Mouse (Mus musculus): ENCODE data around the gene Cacnb1. TPM values are rescaled to one million over a fixed set of nuclear protein-coding genes. Genes with fewer than 3 reads are reported as not detected.

Gene Cacnb1
- polyA plus RNA-seq, 1 experiment: 5.2 TPM

- TF ChIP-seq CTCF (IDR thresholded peaks at IDR 0.05; ENCODE audit: low read depth, low read length) (no peak), POLR2A (IDR thresholded peaks at IDR 0.05; ENCODE audit: insufficient read depth, low read length) (no peak), EP300 (IDR thresholded peaks at IDR 0.05; ENCODE audit: insufficient read depth, low read depth, low read length) (no peak)
- H3K27ac ChIP-seq (ENCODE audit: insufficient read depth, low read length): 0 out of 2 replicates have a peak overlapping the region, but pooled peaks have one; percentile 33
Measured at GRCm38 (mm10) chr11:97958641-97959299, 64.1 kb downstream of the Cacnb1 start.

GRCm38 (mm10) chr11:97956905-97957560 lies 65.8 kb downstream of the Cacnb1 start:
- Histone ChIP-seq H3K36me3 (ENCODE audit: control insufficient read depth, insufficient read depth, low read length, poor library complexity, severe bottlenecking) (no peaks in the 10 kb centered on the region), H3K9me3 (replicated peaks; ENCODE audit: control insufficient read depth, insufficient read depth, low read length, poor library complexity, severe bottlenecking) (no peaks in the 10 kb centered on the region), H3K27me3 (ENCODE audit: control insufficient read depth, insufficient read depth, low read length, poor library complexity, severe bottlenecking) (no peaks in the 10 kb centered on the region), H3K4me3 (ENCODE audit: low read depth, low read length) (no peak overlapping the region), H3K27ac (ENCODE audit: insufficient read depth, low read length) (no peak overlapping the region), H3K4me1 (ENCODE audit: control insufficient read depth, insufficient read depth, low read length) (peaks cover 12% of the 10 kb centered on the region), H3K9ac (ENCODE audit: low read depth, poor library complexity, severe bottlenecking) (no peak overlapping the region)
- no peak for TF ChIP-seq CTCF (IDR thresholded peaks at IDR 0.05; ENCODE audit: low read depth, low read length)
- no peak for TF ChIP-seq EP300 (IDR thresholded peaks at IDR 0.05; ENCODE audit: insufficient read depth, low read depth, low read length)
- TF ChIP-seq POLR2A (IDR thresholded peaks at IDR 0.05; ENCODE audit: insufficient read depth, low read length): no peak

More at GRCm38 (mm10) chr11:97958641-97959299, 64.1 kb downstream of the Cacnb1 start:
- peaks cover 9% of the 10 kb centered on the region for H3K4me1 ChIP-seq (ENCODE audit: control insufficient read depth, insufficient read depth, low read length)
- no peaks in the 10 kb centered on the region for H3K27me3 ChIP-seq (ENCODE audit: control insufficient read depth, insufficient read depth, low read length, poor library complexity, severe bottlenecking)
- no peak overlapping the region for H3K4me3 ChIP-seq (ENCODE audit: low read depth, low read length)
- no peaks in the 10 kb centered on the region for H3K36me3 ChIP-seq (ENCODE audit: control insufficient read depth, insufficient read depth, low read length, poor library complexity, severe bottlenecking)
- no peaks in the 10 kb centered on the region for H3K9me3 ChIP-seq (replicated peaks; ENCODE audit: control insufficient read depth, insufficient read depth, low read length, poor library complexity, severe bottlenecking)
- H3K9ac ChIP-seq (ENCODE audit: low read depth, poor library complexity, severe bottlenecking): no peak overlapping the region

GRCm38 (mm10) chr11:97955915-97956314 lies 66.9 kb downstream of the Cacnb1 start:
- no peaks in the 10 kb centered on the region for H3K27me3 ChIP-seq (ENCODE audit: control insufficient read depth, insufficient read depth, low read length, poor library complexity, severe bottlenecking)
- no peak overlapping the region for H3K4me3 ChIP-seq (ENCODE audit: low read depth, low read length)
- no peaks in the 10 kb centered on the region for H3K36me3 ChIP-seq (ENCODE audit: control insufficient read depth, insufficient read depth, low read length, poor library complexity, severe bottlenecking)
- H3K9ac ChIP-seq (ENCODE audit: low read depth, poor library complexity, severe bottlenecking): no peak overlapping the region
- no peak for TF ChIP-seq POLR2A (IDR thresholded peaks at IDR 0.05; ENCODE audit: insufficient read depth, low read length)
- no peak for TF ChIP-seq EP300 (IDR thresholded peaks at IDR 0.05; ENCODE audit: insufficient read depth, low read depth, low read length)
- TF ChIP-seq CTCF (IDR thresholded peaks at IDR 0.05; ENCODE audit: low read depth, low read length): no peak
- no peak overlapping the region for H3K27ac ChIP-seq (ENCODE audit: insufficient read depth, low read length)
- H3K4me1 ChIP-seq (ENCODE audit: control insufficient read depth, insufficient read depth, low read length): peaks cover 12% of the 10 kb centered on the region
- H3K9me3 ChIP-seq (replicated peaks; ENCODE audit: control insufficient read depth, insufficient read depth, low read length, poor library complexity, severe bottlenecking): no peaks in the 10 kb centered on the region

GRCm38 (mm10) chr11:97955146-97955902 lies 67.5 kb downstream of the Cacnb1 start:
- no peak for TF ChIP-seq CTCF (IDR thresholded peaks at IDR 0.05; ENCODE audit: low read depth, low read length)
- no peak overlapping the region for H3K4me3 ChIP-seq (ENCODE audit: low read depth, low read length)
- no peak overlapping the region for H3K27ac ChIP-seq (ENCODE audit: insufficient read depth, low read length)
- H3K9me3 ChIP-seq (replicated peaks; ENCODE audit: control insufficient read depth, insufficient read depth, low read length, poor library complexity, severe bottlenecking): no peaks in the 10 kb centered on the region
- no peak overlapping the region for H3K9ac ChIP-seq (ENCODE audit: low read depth, poor library complexity, severe bottlenecking)
- peaks cover 12% of the 10 kb centered on the region for H3K4me1 ChIP-seq (ENCODE audit: control insufficient read depth, insufficient read depth, low read length)
- H3K27me3 ChIP-seq (ENCODE audit: control insufficient read depth, insufficient read depth, low read length, poor library complexity, severe bottlenecking): no peaks in the 10 kb centered on the region
- no peaks in the 10 kb centered on the region for H3K36me3 ChIP-seq (ENCODE audit: control insufficient read depth, insufficient read depth, low read length, poor library complexity, severe bottlenecking)

- H3K27ac ChIP-seq (ENCODE audit: insufficient read depth, low read length): no peak overlapping the region
- no peak for TF ChIP-seq EP300 (IDR thresholded peaks at IDR 0.05; ENCODE audit: insufficient read depth, low read depth, low read length)
- no peaks in the 10 kb centered on the region for H3K27me3 ChIP-seq (ENCODE audit: control insufficient read depth, insufficient read depth, low read length, poor library complexity, severe bottlenecking)
- H3K36me3 ChIP-seq (ENCODE audit: control insufficient read depth, insufficient read depth, low read length, poor library complexity, severe bottlenecking): no peaks in the 10 kb centered on the region
- no peak overlapping the region for H3K9ac ChIP-seq (ENCODE audit: low read depth, poor library complexity, severe bottlenecking)
- H3K4me1 ChIP-seq (ENCODE audit: control insufficient read depth, insufficient read depth, low read length): peaks cover 12% of the 10 kb centered on the region
- no peaks in the 10 kb centered on the region for H3K9me3 ChIP-seq (replicated peaks; ENCODE audit: control insufficient read depth, insufficient read depth, low read length, poor library complexity, severe bottlenecking)
- no peak overlapping the region for H3K4me3 ChIP-seq (ENCODE audit: low read depth, low read length)
Measured at GRCm38 (mm10) chr11:97954469-97955141, 68.2 kb downstream of the Cacnb1 start.

Data from ES-Bruce4 (cell line).